Mouse (Mus musculus): Measurements from ENCODE around the gene Sgpp2.
A peak's percentile ranks its signal among the peaks of the same experiment; 100 is the strongest.

Gene Sgpp2

DNA sequence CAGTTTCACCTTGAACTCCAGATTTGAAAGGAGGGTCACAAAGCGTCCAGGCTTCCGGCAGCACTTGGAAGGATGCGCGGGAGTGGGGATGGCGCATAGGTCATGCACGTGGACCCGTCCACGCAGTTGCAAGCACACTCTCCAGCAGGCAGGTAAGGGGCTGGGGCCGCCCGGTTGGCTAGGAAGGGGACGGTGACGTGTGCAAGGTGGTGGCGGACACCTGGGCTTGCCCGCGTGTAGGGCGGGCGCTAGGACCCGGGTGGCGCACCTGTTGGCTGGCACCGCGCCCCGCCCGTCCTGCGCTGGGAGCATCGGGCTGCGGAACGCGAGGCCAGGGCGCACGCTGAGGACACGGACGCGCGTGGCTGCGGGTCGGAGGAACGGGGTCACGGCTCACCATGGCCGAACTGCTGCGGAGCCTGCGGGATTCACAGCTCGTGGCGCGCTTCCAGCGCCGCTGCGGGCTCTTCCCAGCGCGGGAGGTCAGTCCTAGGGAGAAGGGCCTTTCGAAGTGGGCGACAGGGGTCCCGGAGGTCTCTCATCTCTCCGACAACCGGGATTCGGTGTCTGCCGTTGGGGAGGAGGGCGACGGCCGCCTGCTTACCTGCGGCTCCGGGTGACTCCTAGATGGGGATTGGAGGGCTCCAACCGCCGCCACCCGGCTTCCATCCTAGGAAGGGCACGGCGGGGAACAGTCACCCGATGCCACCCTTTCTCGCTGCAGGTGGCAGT lies at the start of gene Sgpp2:
Gene Sgpp2 (plus strand): TSS at position 325 of the 732 bp plus-strand sequence.
- peak; percentile 6 to 7 for DNase-seq (ENCODE audit: low spot score in 2 of 2)

DNA sequence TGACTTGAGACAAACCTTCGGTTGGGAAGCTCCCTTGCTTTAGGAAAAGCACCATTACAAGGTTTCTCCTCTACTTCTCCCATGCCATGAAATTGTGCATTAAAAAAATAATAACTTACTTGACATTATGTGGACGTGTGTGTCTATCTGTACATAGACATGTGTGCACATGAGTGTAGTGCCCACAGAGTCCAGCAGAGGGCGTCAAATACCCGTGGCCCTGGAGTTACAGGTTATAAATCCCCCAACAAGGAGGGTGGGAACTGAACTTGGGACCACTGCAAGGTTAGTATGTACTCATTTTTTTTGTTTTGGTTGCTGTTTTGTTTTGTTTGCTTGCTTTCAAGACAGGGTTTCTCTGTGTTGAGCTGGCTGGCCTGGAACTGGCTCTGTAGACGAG lies 42.6 kb upstream of the Sgpp2 start:
- DNase-seq (ENCODE audit: low spot score in 2 of 2), result no peak

DNA sequence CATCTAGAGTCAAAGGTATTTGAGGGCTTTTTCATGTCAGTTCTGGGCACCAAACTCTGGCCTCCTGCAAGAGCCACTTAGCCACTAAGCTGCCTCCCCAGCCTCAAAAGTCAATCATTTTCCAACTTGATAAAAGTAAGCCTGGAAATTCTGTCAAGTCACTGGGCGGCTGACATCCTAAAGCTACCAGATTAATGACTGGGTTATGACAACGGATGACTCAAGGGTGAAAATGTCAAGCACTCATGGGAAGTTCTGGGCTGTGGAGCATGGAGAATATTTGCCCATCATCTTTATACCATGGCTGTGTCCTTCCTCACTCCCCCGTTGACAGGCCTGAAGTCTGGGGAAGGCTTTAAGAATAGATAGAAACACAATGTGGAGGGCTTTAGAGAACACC lies 37.2 kb upstream of the Sgpp2 start:
- DNase-seq (ENCODE audit: low spot score in 2 of 2), result no peak

DNA sequence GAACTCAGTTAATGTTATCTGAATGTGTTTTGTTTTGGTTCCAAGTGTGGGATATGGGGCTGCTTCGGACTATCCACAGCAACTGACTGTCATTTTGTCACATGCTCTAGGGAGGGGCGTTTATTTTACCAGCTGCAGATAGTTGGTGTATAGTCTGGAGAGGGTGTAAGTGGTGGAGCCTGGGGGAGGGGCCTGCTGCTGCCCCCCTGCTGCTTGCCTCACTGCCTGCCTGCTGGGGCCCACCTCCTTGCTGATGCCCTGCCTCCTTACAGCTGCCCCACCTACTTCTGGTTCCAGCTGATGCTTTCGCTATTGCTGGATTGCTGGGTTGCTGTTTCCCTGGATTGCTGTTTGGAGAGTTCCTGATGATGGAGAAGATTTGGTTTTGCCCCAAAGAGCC lies 31.0 kb upstream of the Sgpp2 start:
- DNase-seq (ENCODE audit: low spot score in 2 of 2), result no peak

GRCm38 (mm10) chr1:78292397-78292796 lies 17.7 kb upstream of the Sgpp2 start:
- no peak for DNase-seq (ENCODE audit: low spot score in 2 of 2)

DNA sequence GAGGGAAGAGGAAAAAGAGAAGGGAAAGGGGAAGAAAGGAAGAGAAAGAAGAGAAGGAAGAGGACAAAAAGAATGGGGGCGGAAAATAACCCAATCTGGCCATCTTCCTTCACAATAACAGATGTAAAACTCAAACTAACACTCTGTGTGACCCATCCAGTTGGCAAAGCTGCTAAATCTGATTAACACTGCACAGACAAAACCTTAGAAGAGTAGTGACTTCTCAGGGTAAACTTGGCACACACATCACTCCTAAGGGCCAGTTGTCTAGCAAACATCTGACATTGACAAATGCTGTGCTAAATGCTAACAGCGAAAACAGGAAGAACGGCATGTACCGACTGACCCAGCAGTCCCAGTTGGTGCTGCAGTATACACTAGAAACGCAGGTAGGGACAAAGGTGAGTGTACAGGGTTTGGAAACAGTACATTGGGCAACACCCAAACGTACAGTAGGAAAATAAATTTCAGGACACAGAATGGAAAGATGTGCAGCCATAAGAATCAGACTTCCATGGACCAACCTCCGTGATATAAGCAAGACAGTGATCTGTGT lies 10.4 kb upstream of the Sgpp2 start:
- DNase-seq (ENCODE audit: low spot score in 2 of 2), result no peak

GRCm38 (mm10) chr1:78308688-78309087 lies 1.5 kb upstream of the Sgpp2 start:
- no peak for DNase-seq (ENCODE audit: low spot score in 2 of 2)

GRCm38 (mm10) chr1:78309280-78309679 lies 865 bp upstream of the Sgpp2 start:
- no peak for DNase-seq (ENCODE audit: low spot score in 2 of 2)

DNA sequence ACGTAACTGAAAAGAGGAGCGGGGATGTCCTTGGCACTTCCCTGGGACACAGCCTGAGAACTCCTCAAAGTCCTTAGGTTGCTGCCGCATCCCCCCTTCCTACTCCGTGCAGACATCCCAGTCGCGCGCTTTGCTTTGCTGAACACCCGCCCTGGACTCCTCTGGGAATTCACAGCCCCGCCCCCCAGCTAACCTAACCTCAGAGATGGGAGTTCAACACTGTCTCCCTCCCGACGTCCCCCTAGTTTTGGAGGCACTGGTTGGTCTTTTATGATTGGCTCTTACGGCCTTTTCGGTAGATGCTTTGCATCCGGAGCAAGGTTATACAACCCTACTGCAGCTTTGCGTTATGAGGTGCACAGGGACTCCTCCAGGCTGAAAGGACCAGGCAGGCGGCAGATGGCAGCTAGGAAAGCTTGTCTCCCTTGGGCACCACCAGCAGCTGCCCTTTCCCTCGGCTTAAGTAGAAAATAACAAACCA lies 756 bp downstream of the Sgpp2 start:
- DNase-seq (ENCODE audit: low spot score in 2 of 2), result peak; percentile 8 to 14

DNA sequence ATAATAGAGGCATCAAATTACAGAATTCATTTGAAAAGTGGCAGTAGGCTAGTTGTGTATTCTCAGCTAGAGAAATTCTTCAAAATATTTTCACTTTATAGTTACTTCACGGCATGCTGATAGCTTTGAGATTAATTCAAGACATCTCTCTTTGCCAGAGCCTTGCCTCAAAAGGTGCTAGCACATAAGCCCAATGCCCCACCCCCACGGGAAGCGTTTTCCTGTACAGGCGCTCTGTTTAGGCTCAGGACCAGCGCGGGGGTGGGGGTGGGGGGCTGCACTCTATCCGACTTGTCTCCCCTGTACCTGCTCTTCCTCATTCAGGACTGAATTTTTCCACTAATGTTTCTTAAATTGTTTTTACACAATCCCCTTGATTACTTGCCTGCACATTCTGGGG lies 1.3 kb downstream of the Sgpp2 start:
- DNase-seq (ENCODE audit: low spot score in 2 of 2), result no peak

DNA sequence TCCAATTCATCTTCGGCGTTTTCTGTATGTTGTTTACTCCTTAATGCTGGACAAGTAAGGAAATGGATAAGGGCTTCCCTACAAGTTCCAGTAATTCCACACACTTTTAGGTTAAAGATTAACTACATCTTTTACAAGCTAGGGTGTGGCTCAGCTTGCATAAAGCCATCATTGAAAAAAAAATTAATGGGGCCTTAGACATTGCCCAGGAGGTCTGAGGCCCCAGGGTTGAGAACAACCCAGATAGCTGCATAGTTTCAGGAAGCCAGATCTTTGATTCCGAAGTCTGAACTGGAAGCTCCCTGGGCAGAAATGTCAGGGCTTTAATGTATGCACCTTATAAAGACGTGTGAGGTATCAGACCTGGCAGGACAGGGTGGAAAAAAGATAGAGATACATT lies 2.8 kb downstream of the Sgpp2 start:
- DNase-seq (ENCODE audit: low spot score in 2 of 2), result no peak

- DNase-seq (ENCODE audit: low spot score in 2 of 2), result no peak
These were observed 3.8 kb downstream of the Sgpp2 start for GRCm38 (mm10) chr1:78313961-78314360.

DNA sequence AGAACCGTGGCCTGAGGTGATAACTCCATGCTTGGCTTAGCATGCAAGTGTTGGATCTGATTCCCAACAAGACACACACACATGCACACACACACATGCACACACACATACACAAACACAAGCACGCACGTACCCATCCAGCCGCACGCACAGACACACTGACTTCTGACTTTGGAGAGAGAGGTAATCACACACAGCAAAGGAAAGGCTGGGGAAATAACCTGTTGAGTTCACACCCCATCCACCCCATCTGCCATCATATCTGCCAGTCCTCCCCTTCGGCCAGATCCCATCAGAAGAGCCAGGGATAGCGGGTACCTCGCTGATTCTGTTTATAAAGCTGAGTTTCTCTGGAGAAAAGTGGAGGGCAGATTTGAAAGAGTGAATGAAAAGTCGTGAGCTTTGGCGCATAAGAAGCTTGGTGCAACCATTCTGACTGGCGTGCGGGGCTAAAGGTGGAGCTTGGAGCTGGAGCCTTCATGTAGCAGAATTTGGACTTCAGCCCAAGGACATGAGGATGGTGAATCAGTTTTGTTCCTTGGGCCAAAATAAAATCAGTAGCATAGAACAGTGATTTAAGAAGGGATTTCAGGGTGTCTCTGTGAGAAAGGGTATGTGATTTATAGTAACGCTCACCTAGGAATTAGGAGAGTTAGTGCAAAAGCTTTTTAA lies 8.1 kb downstream of the Sgpp2 start:
- DNase-seq (ENCODE audit: low spot score in 2 of 2), result no peak

GRCm38 (mm10) chr1:78320291-78320690 lies 10.1 kb downstream of the Sgpp2 start:
- DNase-seq (ENCODE audit: low spot score in 2 of 2), result no peak

- no peak for DNase-seq (ENCODE audit: low spot score in 2 of 2)
These were observed 12.1 kb downstream of the Sgpp2 start for GRCm38 (mm10) chr1:78322098-78322778.

DNA sequence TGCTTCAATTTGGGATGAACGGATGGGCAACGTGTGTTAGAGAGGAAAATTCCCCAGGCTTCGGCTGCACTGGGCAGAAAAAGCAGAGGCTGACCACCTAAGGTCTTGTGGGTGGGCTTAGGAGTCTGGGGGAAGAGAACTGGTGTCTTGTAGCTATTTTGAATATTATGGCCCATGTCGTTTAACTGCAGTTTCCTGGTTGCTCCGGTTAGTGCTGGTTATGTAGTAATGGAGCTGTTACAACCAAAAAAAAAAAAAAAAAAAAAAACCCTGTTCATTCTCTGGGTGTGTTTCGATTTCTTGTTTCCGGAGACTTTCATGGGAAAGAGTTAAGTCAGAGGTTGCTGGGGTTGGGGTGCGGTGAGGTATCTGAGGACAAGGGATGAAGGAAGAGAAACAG lies 12.7 kb downstream of the Sgpp2 start:
- no peak for DNase-seq (ENCODE audit: low spot score in 2 of 2)

- DNase-seq (ENCODE audit: low spot score in 2 of 2), result no peak
These were observed 13.9 kb downstream of the Sgpp2 start for GRCm38 (mm10) chr1:78324044-78324443.

DNA sequence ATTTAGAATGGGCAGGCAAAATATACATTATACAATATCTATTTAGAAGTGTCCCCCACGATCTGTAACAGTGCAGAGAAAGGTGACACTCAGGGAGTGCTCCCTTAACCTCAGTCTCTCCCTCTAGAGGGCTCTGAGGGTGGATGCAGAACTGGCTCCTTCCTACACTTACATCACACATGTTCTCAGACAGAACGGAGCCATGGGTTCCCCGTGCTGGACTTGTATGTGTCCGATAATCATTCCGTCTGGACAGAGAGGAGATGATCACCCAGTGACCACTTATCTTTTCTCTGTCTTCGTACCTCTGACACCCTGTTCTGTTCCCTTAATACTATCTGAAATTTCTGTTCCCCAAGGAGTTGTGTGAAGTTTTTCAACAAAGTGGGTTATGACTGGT lies 15.7 kb downstream of the Sgpp2 start:
- DNase-seq (ENCODE audit: low spot score in 2 of 2), result no peak

DNA sequence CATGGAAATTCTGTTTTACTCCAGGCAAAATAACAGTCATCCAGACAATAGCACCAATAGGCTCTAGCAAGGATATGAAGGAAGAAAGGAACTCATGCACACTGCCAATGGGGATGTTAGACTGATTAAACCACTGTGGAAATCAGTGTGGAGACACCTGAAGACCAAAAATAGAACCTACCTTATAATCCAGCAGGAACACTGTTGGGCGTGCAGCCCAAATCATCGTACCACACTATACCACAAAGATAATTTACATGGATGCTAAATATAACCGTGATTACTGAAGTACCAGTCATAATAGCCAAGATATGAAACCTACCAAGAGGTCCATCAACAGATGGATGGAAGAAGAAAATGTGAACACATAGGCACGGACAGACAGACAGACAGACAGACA lies 18.5 kb downstream of the Sgpp2 start:
- no peak for DNase-seq (ENCODE audit: low spot score in 2 of 2)

DNA sequence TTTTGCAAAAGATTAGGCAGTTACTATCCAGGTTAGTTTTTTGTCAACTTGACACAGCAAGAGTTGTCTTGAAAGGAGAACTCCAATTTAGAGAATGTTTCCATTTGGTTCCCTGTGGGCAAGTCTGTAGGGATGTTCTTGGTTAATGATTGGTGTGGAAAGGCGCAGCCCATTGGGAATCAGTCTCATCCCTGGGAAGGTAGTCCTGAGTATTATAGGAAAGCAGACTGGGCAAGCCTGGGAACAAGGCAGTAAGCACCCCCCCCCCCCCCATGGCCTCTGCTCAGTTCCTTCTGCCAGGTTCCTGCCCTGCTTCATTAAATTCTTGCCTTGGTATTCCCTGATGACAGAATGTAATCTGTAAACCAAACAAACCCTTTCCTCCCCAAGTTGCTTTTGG lies 19.7 kb downstream of the Sgpp2 start:
- no peak for DNase-seq (ENCODE audit: low spot score in 2 of 2)

DNA sequence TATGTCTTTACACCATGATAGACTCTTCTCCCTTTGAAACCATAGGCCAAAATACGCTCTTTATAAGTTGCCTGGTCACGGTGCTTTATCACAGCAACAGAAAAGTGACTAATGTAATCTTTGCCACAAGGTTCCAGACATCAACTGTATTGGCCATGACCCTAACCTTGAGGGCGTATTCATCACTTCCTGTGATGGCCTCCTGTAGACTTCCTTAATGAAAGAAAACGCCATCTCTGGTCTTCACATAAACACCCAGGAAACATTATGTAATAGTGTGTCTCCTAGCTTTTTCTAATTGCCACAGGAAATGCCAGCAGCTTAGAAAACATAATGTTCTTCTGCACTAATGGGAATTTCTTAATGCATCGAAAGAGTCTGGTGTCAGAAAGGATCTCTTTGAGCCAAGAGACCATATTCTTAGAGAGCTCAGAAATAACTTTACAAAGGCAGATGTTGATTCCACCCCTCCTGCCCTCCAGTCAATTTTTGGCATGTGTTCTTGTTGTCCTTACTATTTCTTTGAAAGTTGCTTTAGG lies 20.5 kb downstream of the Sgpp2 start:
- no peak for DNase-seq (ENCODE audit: low spot score in 2 of 2)

GRCm38 (mm10) chr1:78337726-78338125 lies 27.6 kb downstream of the Sgpp2 start:
- no peak for DNase-seq (ENCODE audit: low spot score in 2 of 2)

All from frontal cortex, postnatal 25 days (tissue).